Mouse (Mus musculus) bone marrow macrophage, adult 2 months (primary cell): Measurements from ENCODE around the gene Gltp.

Experiments
- CTCF ChIP-seq: IDR thresholded peaks from 2 replicates; pipeline ENCODE4 v1.5.1; 2012; ENCODE audit warnings: low read depth, mild to moderate bottlenecking, low read length, moderate library complexity
- POLR2A ChIP-seq: IDR thresholded peaks from 2 replicates; pipeline ENCODE4 v1.6.1; 2012; ENCODE audit warnings: mild to moderate bottlenecking, low read depth, low read length, borderline replicate concordance

GRCm38 (mm10) chr5:114708491-114708890, 17.7 kb upstream of the Gltp start:
- TF ChIP-seq POLR2A (no peak), CTCF (no peak)
